27 mouse cellular contexts compared by ENCODE assay signal in genomic region chr19:46425266-46425665, GRCm38 (mm10). TPM values are rescaled to one million over a fixed set of nuclear protein-coding genes. Genes with fewer than 3 reads are reported as not detected.
A peak's percentile ranks its signal among the peaks of the same experiment; 100 is the strongest.
DNase-seq lines count a peak whose midpoint lies in the region; ATAC-seq and TF ChIP-seq lines count a peak whose summit lies in the region.
"Had no signal": no experiment of that assay in that cellular context is flagged by ENCODE, and none has a peak within 500 bp of the region (broad histone marks: within the 10 kb centered on the region; RNA-seq: fewer than 3 reads in every experiment).

No protein-coding gene starts in this region.

- 70% methylated on average over 8 of the region's 8 CpGs for WGBS in heart, postnatal 0 days
- WGBS in kidney, postnatal 0 days, result 87% methylated on average over 8 of the region's 8 CpGs
- WGBS in embryonic facial prominence, embryonic 10.5 days, result 85% methylated on average over 8 of the region's 8 CpGs

- peaks cover 10% of the 10 kb centered on the region; the same call in 1 of the 2 replicates for H3K36me3 ChIP-seq in heart, postnatal 0 days (replicated peaks; ENCODE audit: control insufficient read depth, insufficient read depth, low read length)
- peaks cover 12% of the 10 kb centered on the region for H3K36me3 ChIP-seq in kidney, postnatal 0 days (ENCODE audit: insufficient read depth, low read length)
- H3K36me3 ChIP-seq in embryonic facial prominence, embryonic 10.5 days (replicated peaks), result peaks cover 46% of the 10 kb centered on the region
- H3K36me3 ChIP-seq: hindbrain, embryonic 15.5 days; midbrain, embryonic 15.5 days had no signal

- H3K4me1 ChIP-seq in heart, postnatal 0 days (ENCODE audit: control insufficient read depth, insufficient read depth), result no peaks in the 10 kb centered on the region
- peaks cover 19% of the 10 kb centered on the region for H3K4me1 ChIP-seq in kidney, postnatal 0 days (replicated peaks; ENCODE audit: insufficient read depth, low read length)
- H3K4me1 ChIP-seq in embryonic facial prominence, embryonic 10.5 days, result peaks cover 45% of the 10 kb centered on the region

- H3K4me2 ChIP-seq in heart, postnatal 0 days (ENCODE audit: low read depth, low read length), result no peak overlapping the region
- no peak overlapping the region for H3K4me2 ChIP-seq in kidney, postnatal 0 days (ENCODE audit: low read length)
- H3K4me2 ChIP-seq: hindbrain, embryonic 15.5 days; midbrain, embryonic 15.5 days had no signal

- ATAC-seq in heart, postnatal 0 days (ENCODE audit: insufficient read depth, low read depth), result no peak
- ATAC-seq in kidney, postnatal 0 days (replicated peaks; ENCODE audit: low FRiP score, low read depth), result peak; percentile 81
- ATAC-seq: forebrain, embryonic 16.5 days; midbrain, embryonic 15.5 days had no signal

- TF ChIP-seq EP300 in heart, postnatal 0 days (IDR thresholded peaks at IDR 0.05; ENCODE audit: low read depth), result no peak

- H3K27me3 ChIP-seq in heart, postnatal 0 days (ENCODE audit: control insufficient read depth, insufficient read depth, low read length), result no peaks in the 10 kb centered on the region
- no peaks in the 10 kb centered on the region for H3K27me3 ChIP-seq in kidney, postnatal 0 days (ENCODE audit: insufficient read depth, low read length)
- no peaks in the 10 kb centered on the region for H3K27me3 ChIP-seq in embryonic facial prominence, embryonic 10.5 days (replicated peaks; ENCODE audit: low read depth, poor library complexity, severe bottlenecking)
- H3K27me3 ChIP-seq: hindbrain, embryonic 15.5 days; midbrain, embryonic 15.5 days had no signal

- no peak for DNase-seq in heart, postnatal 0 days (ENCODE audit: low spot score)
- DNase-seq in heart, adult 9 months (ENCODE audit: low spot score in 2 of 2), result no peak
- DNase-seq in kidney, adult 8-10 months, result peak; percentile 89 to 91
- DNase-seq in kidney, postnatal 0 days (ENCODE audit: low spot score), result no peak
- peak; percentile 81 for DNase-seq in yolk sac, embryonic 10.5 days (ENCODE audit: low spot score)
- DNase-seq in lung, postnatal 10 days, result no peak
- DNase-seq in embryonic facial prominence, embryonic 10.5 days (ENCODE audit: low spot score), result no peak
- DNase-seq: adrenal gland, adult 8-10 months; B cell, adult 2 months; cerebellum, postnatal 10 days; gastrocnemius, adult 2 months; gastrocnemius, postnatal 36 days; heart, adult 2 months; heart, postnatal 10 days; layer of hippocampus, adult 9-11 months; liver; lung, adult 2 months; lung, postnatal 14 days; right cerebral cortex, adult 18-20 months; spleen, adult 18-20 months; thymus, postnatal 14 days had no signal

- H3K9me3 ChIP-seq in heart, postnatal 0 days (replicated peaks; ENCODE audit: control insufficient read depth, low read length), result no peaks in the 10 kb centered on the region
- no peaks in the 10 kb centered on the region for H3K9me3 ChIP-seq in kidney, postnatal 0 days (replicated peaks; ENCODE audit: low read length)
- H3K9me3 ChIP-seq in embryonic facial prominence, embryonic 10.5 days, result no peaks in the 10 kb centered on the region
- H3K9me3 ChIP-seq: hindbrain, embryonic 10.5 days; hindbrain, embryonic 15.5 days; midbrain, embryonic 15.5 days had no signal

- no peak overlapping the region for H3K9ac ChIP-seq in heart, postnatal 0 days (replicated peaks; ENCODE audit: low read depth, low read length)
- no peak overlapping the region for H3K9ac ChIP-seq in kidney, postnatal 0 days (ENCODE audit: low read depth, low read length)
- H3K9ac ChIP-seq: hindbrain, embryonic 15.5 days; liver, embryonic 14.5 days; midbrain, embryonic 15.5 days had no signal

- 0 out of 2 replicates have a peak overlapping the region, but pooled peaks have one; percentile 22 for H3K27ac ChIP-seq in heart, postnatal 0 days (ENCODE audit: low read depth)
- H3K27ac ChIP-seq in kidney, postnatal 0 days, result peak overlapping the region; percentile 62
- no peak overlapping the region for H3K27ac ChIP-seq in embryonic facial prominence, embryonic 10.5 days (replicated peaks)
- H3K27ac ChIP-seq: gastrocnemius, adult 2 months; heart, adult 2 months; hindbrain, embryonic 10.5 days; hindbrain, embryonic 15.5 days; liver, embryonic 14.5 days; midbrain, embryonic 15.5 days had no signal

- no peak overlapping the region for H3K4me3 ChIP-seq in heart, postnatal 0 days (ENCODE audit: low read depth, low read length)
- H3K4me3 ChIP-seq in kidney, postnatal 0 days (replicated peaks; ENCODE audit: low read depth, low read length), result no peak overlapping the region
- H3K4me3 ChIP-seq in embryonic facial prominence, embryonic 10.5 days, result no peak overlapping the region
- H3K4me3 ChIP-seq: erythroblast, embryonic 14.5 days; gastrocnemius, adult 2 months; heart, adult 2 months; hindbrain, embryonic 10.5 days; hindbrain, embryonic 15.5 days; midbrain, embryonic 15.5 days had no signal

- TF ChIP-seq CTCF in heart, postnatal 0 days (IDR thresholded peaks at IDR 0.05; ENCODE audit: low read depth), result no peak
- no peak for TF ChIP-seq CTCF in kidney, postnatal 0 days (IDR thresholded peaks at IDR 0.05; ENCODE audit: low read depth)

RNA-seq across cellular contexts. Expression of gene Sufu, which starts 28.6 kb away (rescaled TPM):
- 10.4 and 11.0 TPM in 2 replicates for total RNA-seq in heart, postnatal 0 days (2014; rRNA removed; ENCODE audit: low replicate concordance)
- 9.2 and 9.5 TPM in 2 replicates for polyA plus RNA-seq in heart, postnatal 0 days (2015; fragmentation: Nextera tagmentation; extraction: Ambion mirVana)
- 30.6 and 33.0 TPM in 2 replicates for polyA plus RNA-seq in kidney, postnatal 0 days (2015; fragmentation: Nextera tagmentation; extraction: Ambion mirVana)
- polyA plus RNA-seq in embryonic facial prominence, embryonic 10.5 days (2016; fragmentation: Nextera tagmentation; extraction: Ambion mirVana), result 50.5 and 53.4 TPM in 2 replicates

RNA-seq across cellular contexts. Expression of gene Actr1a, which starts 29.7 kb away (rescaled TPM):
- 153 and 173 TPM in 2 replicates for total RNA-seq in heart, postnatal 0 days (2014; rRNA removed; ENCODE audit: low replicate concordance)
- 115 and 118 TPM in 2 replicates for polyA plus RNA-seq in heart, postnatal 0 days (2015; fragmentation: Nextera tagmentation; extraction: Ambion mirVana)
- polyA plus RNA-seq in kidney, postnatal 0 days (2015; fragmentation: Nextera tagmentation; extraction: Ambion mirVana), result 100.0 and 111 TPM in 2 replicates
- 164 and 170 TPM in 2 replicates for polyA plus RNA-seq in embryonic facial prominence, embryonic 10.5 days (2016; fragmentation: Nextera tagmentation; extraction: Ambion mirVana)

Comparison
In these comparisons a context has a peak if more than half of its experiments do, and no peak if none do; other contexts are left out.
1. DNase-seq: peak in kidney, adult 8-10 months (2 of 2) and yolk sac, embryonic 10.5 days (single experiment); none in heart, postnatal 0 days (single experiment), heart, adult 9 months (0 of 2), kidney, postnatal 0 days (single experiment), lung, postnatal 10 days (single experiment) and embryonic facial prominence, embryonic 10.5 days (single experiment).